Mouse (Mus musculus) gastrocnemius, adult 8-10 months (tissue): Measurements from ENCODE around the gene Nutm2. TPM values are rescaled to one million over a fixed set of nuclear protein-coding genes. Genes with fewer than 3 reads are reported as not detected.
A peak's percentile ranks its signal among the peaks of the same experiment; 100 is the strongest.
"Not testable (repeated sequence)": the region's sequence is repeated elsewhere in the genome, so short reads cannot be mapped to it uniquely, and the experiment has no call there.

Source experiments
- DNase-seq, 2 experiments: peaks; one replicate each; pipeline ENCODE4 v3.0.0; 2022; ENCODE audit warnings: low spot score in 2 of 2
- total RNA-seq, 4 experiments: library from RNA; stranded (reverse); gene quantifications; 2 replicates each; pipeline ENCODE4 v1.2.4; 2022

The Nutm2 gene
- total RNA-seq = not detected

- DNase-seq = no peak
Observed at GRCm38 (mm10) chr13:50467007-50467406, at the start of gene Nutm2. Nutm2 (plus strand) TSS chr13:50467307.

- DNase-seq = peak; percentile 43 to 62
Observed at GRCm38 (mm10) chr13:50417389-50418183, 49.5 kb upstream of the Nutm2 start, which contains the start of gene Fbxw17. Fbxw17 (plus strand) TSS chr13:50417864.

GRCm38 (mm10) chr13:50418421-50418820 lies 48.7 kb upstream of the Nutm2 start:
- no peak for DNase-seq

- peak in 1 of 2 experiments; percentile 13 for DNase-seq
Observed at GRCm38 (mm10) chr13:50423625-50424209, 43.4 kb upstream of the Nutm2 start.

- DNase-seq = no peak
Observed at GRCm38 (mm10) chr13:50424517-50424916, 42.6 kb upstream of the Nutm2 start.

GRCm38 (mm10) chr13:50426686-50427085 lies 40.4 kb upstream of the Nutm2 start:
- DNase-seq = no peak

- DNase-seq = no peak
Observed at GRCm38 (mm10) chr13:50443812-50444211, 23.3 kb upstream of the Nutm2 start, which contains the start of gene Gm47429. Gm47429 (minus strand) TSS chr13:50443912.

GRCm38 (mm10) chr13:50445261-50445660 lies 21.8 kb upstream of the Nutm2 start:
- DNase-seq = no peak

GRCm38 (mm10) chr13:50452266-50452665 lies 14.8 kb upstream of the Nutm2 start:
- DNase-seq = not testable (repeated sequence)

- DNase-seq = no peak
Observed at GRCm38 (mm10) chr13:50453426-50453825, 13.7 kb upstream of the Nutm2 start.

GRCm38 (mm10) chr13:50460433-50460832 lies 6.7 kb upstream of the Nutm2 start:
- not testable (repeated sequence) for DNase-seq

- DNase-seq = no peak
Observed at GRCm38 (mm10) chr13:50464621-50465562, 2.2 kb upstream of the Nutm2 start.

GRCm38 (mm10) chr13:50488510-50488909 lies 21.4 kb downstream of the Nutm2 start:
- DNase-seq = not testable (repeated sequence)

GRCm38 (mm10) chr13:50510470-50511343 lies 43.6 kb downstream of the Nutm2 start:
- not testable (repeated sequence) for DNase-seq

Other genes with a start within 250 kb of the Nutm2 start
- not detected for gene Gm906, start 217.0 kb upstream of the Nutm2 start, total RNA-seq
- 10 to 100 TPM in 1 of 4 experiments, 1 to 10 TPM in 3; 3.9 to 12.8 (median 6.0) TPM for gene Fbxw17, start 49.4 kb upstream of the Nutm2 start, total RNA-seq
- gene Gm47429, start 23.4 kb upstream of the Nutm2 start, total RNA-seq = not detected
- not detected for gene Gm904, start 175.9 kb downstream of the Nutm2 start, total RNA-seq
- not detected for gene Gm8765, start 231.0 kb downstream of the Nutm2 start, total RNA-seq